Mouse (Mus musculus) myocyte (in vitro differentiated cells): ENCODE results near the gene Hebp1.

Experiments used
- CEBPB ChIP-seq: IDR thresholded peaks from 2 replicates; pipeline ENCODE4 v1.6.1; 2011; ENCODE audit warnings: mild to moderate bottlenecking, moderate library complexity; ENCODE audit not compliant: poor library complexity, insufficient read depth, severe bottlenecking
- E2F4 ChIP-seq: IDR thresholded peaks from one replicate; pipeline ENCODE4 v1.6.1; 2011; ENCODE audit warnings: mild to moderate bottlenecking, control low read depth, moderate library complexity; ENCODE audit not compliant: insufficient read depth
- MAX ChIP-seq: IDR thresholded peaks from one replicate; pipeline ENCODE4 v1.6.1; 2011; ENCODE audit warnings: low read depth, mild to moderate bottlenecking, control low read depth
- POLR2A ChIP-seq: IDR thresholded peaks from one replicate; pipeline ENCODE4 v1.6.1; 2011; ENCODE audit warnings: low read depth, mild to moderate bottlenecking, control low read depth, moderate library complexity; ENCODE audit not compliant: insufficient read length
- POLR2AphosphoS2 ChIP-seq: IDR thresholded peaks from one replicate; pipeline ENCODE4 v1.6.1; 2011; ENCODE audit warnings: low read depth, control low read depth; ENCODE audit not compliant: insufficient read length
- TCF3 ChIP-seq: IDR thresholded peaks from one replicate; pipeline ENCODE4 v1.6.1; 2011; ENCODE audit warnings: low read depth, control low read depth; ENCODE audit not compliant: insufficient read length
- USF1 ChIP-seq: IDR thresholded peaks from one replicate; pipeline ENCODE4 v1.6.1; 2011; ENCODE audit warnings: low read depth, mild to moderate bottlenecking, control low read depth, moderate library complexity

- TF ChIP-seq POLR2A (no peak), POLR2AphosphoS2 (no peak), USF1 (no peak), TCF3 (no peak), E2F4 (no peak), MAX (no peak), CEBPB (no peak)
These were observed 81.3 kb downstream of the Hebp1 start for GRCm38 (mm10) chr6:135116479-135116878.
